Mouse (Mus musculus) limb, embryonic 12.5 days (tissue): ENCODE data around the gene Rsf1. TPM values are rescaled to one million over a fixed set of nuclear protein-coding genes. Genes with fewer than 3 reads are reported as not detected.

ENCODE experiments used
- ATAC-seq: fragments of 200-750 bp; cut with Nextera tagmentation; 2 replicates; pipeline ENCODE4 v1.8.0; 2017; ENCODE audit warnings: low read depth, moderate TSS enrichment; ENCODE audit not compliant: insufficient number of reproducible peaks, insufficient read depth, low FRiP score, low TSS enrichment
- H3K27ac ChIP-seq: fragments of 300-500 bp; sonication (generic); 2 replicates; pipeline ENCODE4 v1.5.1; 2016; ENCODE audit warnings: mild to moderate bottlenecking, moderate library complexity
- H3K27me3 ChIP-seq: fragments of 300-500 bp; sonication (generic); 2 replicates; pipeline ENCODE4 v1.6.1; 2016; ENCODE audit warnings: mild to moderate bottlenecking, moderate library complexity
- H3K36me3 ChIP-seq: fragments of 300-500 bp; sonication (generic); 2 replicates; pipeline ENCODE4 v1.6.1; 2016; ENCODE audit warnings: mild to moderate bottlenecking, moderate library complexity
- H3K4me1 ChIP-seq: fragments of 300-500 bp; sonication (generic); replicated peaks from 2 replicates; pipeline ENCODE4 v1.6.1; 2016
- H3K4me2 ChIP-seq: fragments of 300-500 bp; sonication (generic); 2 replicates; pipeline ENCODE4 v1.6.1; 2016; ENCODE audit warnings: mild to moderate bottlenecking, moderate library complexity
- H3K4me3 ChIP-seq: fragments of 300-500 bp; sonication (generic); replicated peaks from 2 replicates; pipeline ENCODE4 v1.5.1; 2016; ENCODE audit warnings: mild to moderate bottlenecking
- H3K9ac ChIP-seq: fragments of 300-500 bp; sonication (generic); replicated peaks from 2 replicates; pipeline ENCODE4 v1.6.1; 2016; ENCODE audit warnings: mild to moderate bottlenecking, moderate library complexity
- H3K9me3 ChIP-seq: fragments of 300-500 bp; sonication (generic); 2 replicates; pipeline ENCODE4 v1.6.1; 2016; ENCODE audit warnings: mild to moderate bottlenecking, moderate library complexity
- WGBS: fragments of 180-500 bp; shearing (Covaris S2); methylation state at CpG from one replicate; pipeline ENCODE4 v1.1.7; 2016; 5-methylcytosine and 5-hydroxymethylcytosine counted together
- polyA plus RNA-seq: library from polyadenylated mRNA; unstranded; fragments of >200 nt; fragmentation: Nextera tagmentation; extraction: Ambion mirVana; gene quantifications from 2 replicates; pipeline ENCODE4 v1.2.1, GENCODE M21; 2016

Rsf1 gene
- polyA plus RNA-seq, 1 experiment from 2014 or later = 34.3 TPM

DNA sequence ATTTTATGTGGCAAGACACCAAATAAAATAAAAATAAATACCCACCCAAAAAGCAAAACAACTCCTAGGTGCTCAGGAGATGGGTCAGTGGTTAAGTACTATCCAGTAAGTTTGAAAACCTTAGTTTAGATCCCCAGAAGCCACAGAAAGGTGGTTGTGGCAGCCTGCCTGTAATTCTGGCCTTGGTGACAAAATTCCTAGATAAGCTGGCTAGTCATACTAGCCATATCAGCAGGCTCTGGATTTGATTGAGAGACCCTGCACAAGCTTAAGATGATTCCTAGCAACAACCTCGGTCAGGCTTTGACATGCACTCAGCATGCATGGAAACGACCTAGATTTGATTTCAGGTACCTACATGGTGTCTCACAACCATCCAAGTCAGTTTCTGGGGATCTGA, 49.7 kb downstream of the Rsf1 start:
- no peak overlapping the region for H3K9ac ChIP-seq
- no peaks in the 10 kb centered on the region for H3K27me3 ChIP-seq
- ATAC-seq = no peak
- no peak overlapping the region for H3K4me3 ChIP-seq
- H3K4me2 ChIP-seq = no peak overlapping the region
- no peak overlapping the region for H3K27ac ChIP-seq
- no peaks in the 10 kb centered on the region for H3K36me3 ChIP-seq
- H3K4me1 ChIP-seq = no peaks in the 10 kb centered on the region
- H3K9me3 ChIP-seq = no peaks in the 10 kb centered on the region
- 77% methylated on average over 2 of the region's 2 CpGs for WGBS

GRCm38 (mm10) chr7:97631290-97631689, 51.6 kb downstream of the Rsf1 start:
- Histone ChIP-seq H3K27me3 (no peaks in the 10 kb centered on the region), H3K36me3 (no peaks in the 10 kb centered on the region), H3K4me1 (no peaks in the 10 kb centered on the region), H3K9ac (no peak overlapping the region), H3K9me3 (no peaks in the 10 kb centered on the region), H3K4me2 (no peak overlapping the region), H3K4me3 (no peak overlapping the region), H3K27ac (no peak overlapping the region)
- 92% methylated on average over 2 of the region's 2 CpGs for WGBS
- no peak for ATAC-seq

DNA sequence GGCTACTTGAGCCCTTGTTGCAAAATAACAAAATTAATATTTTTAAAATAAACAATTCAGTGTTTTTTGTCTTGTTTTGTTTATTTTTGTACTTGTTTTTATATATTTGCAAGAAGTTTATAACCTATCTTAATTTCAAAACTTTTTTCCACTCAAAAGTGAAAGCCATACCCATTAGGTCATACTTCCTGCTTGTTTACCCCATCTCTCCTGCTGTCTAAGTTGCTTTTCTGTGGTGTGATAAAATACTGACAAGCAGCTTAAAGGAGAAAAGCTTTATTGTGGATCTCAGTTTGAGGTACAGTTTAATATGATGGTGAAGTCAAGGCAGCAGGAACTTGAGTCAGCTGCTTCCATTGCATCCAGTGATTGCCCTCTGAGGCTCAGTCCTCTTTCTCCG, 53.2 kb downstream of the Rsf1 start:
- no peak overlapping the region for H3K9ac ChIP-seq

GRCm38 (mm10) chr7:97645060-97645459, 65.4 kb downstream of the Rsf1 start:
- Histone ChIP-seq H3K9ac (no peak overlapping the region), H3K36me3 (peaks cover 1% of the 10 kb centered on the region; the same call in 1 of the 2 replicates), H3K4me2 (no peak overlapping the region), H3K27ac (no peak overlapping the region), H3K9me3 (no peaks in the 10 kb centered on the region), H3K4me1 (no peaks in the 10 kb centered on the region), H3K27me3 (no peaks in the 10 kb centered on the region), H3K4me3 (no peak overlapping the region)
- WGBS = 88% methylated on average over 3 of the region's 3 CpGs
- ATAC-seq = no peak

More for the DNA sequence above, 53.2 kb downstream of the Rsf1 start:
- H3K4me2 ChIP-seq = no peak overlapping the region
- H3K27me3 ChIP-seq = no peaks in the 10 kb centered on the region
- H3K36me3 ChIP-seq = 0 out of 2 replicates have a peak, but pooled peaks cover 6% of the 10 kb centered on the region
- 74% methylated on average over 1 of the region's 1 CpGs for WGBS
- no peaks in the 10 kb centered on the region for H3K9me3 ChIP-seq
- no peaks in the 10 kb centered on the region for H3K4me1 ChIP-seq
- ATAC-seq = no peak
- no peak overlapping the region for H3K4me3 ChIP-seq
- no peak overlapping the region for H3K27ac ChIP-seq

- H3K9me3 ChIP-seq = no peaks in the 10 kb centered on the region
- no peak overlapping the region for H3K4me3 ChIP-seq
- H3K27me3 ChIP-seq = no peaks in the 10 kb centered on the region
- H3K36me3 ChIP-seq = peaks cover 7% of the 10 kb centered on the region; the same call in 1 of the 2 replicates
- H3K27ac ChIP-seq = no peak overlapping the region
- ATAC-seq = no peak
- H3K9ac ChIP-seq = no peak overlapping the region
- 90% methylated on average over 5 of the region's 5 CpGs for WGBS
- H3K4me1 ChIP-seq = no peaks in the 10 kb centered on the region
- H3K4me2 ChIP-seq = no peak overlapping the region
These were observed 68.0 kb downstream of the Rsf1 start for GRCm38 (mm10) chr7:97647656-97648055.

DNA sequence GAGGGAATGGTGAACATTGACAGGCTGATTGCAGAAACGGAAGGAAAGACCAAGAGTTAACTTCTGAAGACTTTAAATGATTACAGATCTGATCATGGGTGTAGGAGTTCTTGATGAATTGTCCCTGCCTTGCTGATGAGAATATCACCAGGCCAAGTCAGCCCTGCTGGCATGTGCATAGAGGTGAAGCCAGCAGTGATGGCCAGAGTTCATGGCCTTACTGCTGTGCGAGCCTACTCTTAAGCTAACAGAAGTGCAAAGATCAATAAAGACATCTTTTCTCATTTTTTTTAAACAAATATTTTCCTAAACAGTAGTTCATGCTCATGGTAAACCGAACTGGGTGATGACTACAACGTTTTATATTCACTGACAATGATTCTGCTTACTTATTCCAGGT, 71.0 kb downstream of the Rsf1 start:
- no peak overlapping the region for H3K9ac ChIP-seq
- no peaks in the 10 kb centered on the region for H3K9me3 ChIP-seq
- no peak overlapping the region for H3K4me3 ChIP-seq
- no peak overlapping the region for H3K4me2 ChIP-seq
- no peaks in the 10 kb centered on the region for H3K27me3 ChIP-seq
- H3K4me1 ChIP-seq = no peaks in the 10 kb centered on the region
- WGBS = 92% methylated on average over 4 of the region's 4 CpGs
- H3K36me3 ChIP-seq = peaks cover 25% of the 10 kb centered on the region
- H3K27ac ChIP-seq = no peak overlapping the region
- no peak for ATAC-seq

GRCm38 (mm10) chr7:97656144-97656543, 76.5 kb downstream of the Rsf1 start:
- no peak overlapping the region for H3K27ac ChIP-seq
- peaks cover 34% of the 10 kb centered on the region for H3K36me3 ChIP-seq
- H3K9me3 ChIP-seq = no peaks in the 10 kb centered on the region
- H3K4me2 ChIP-seq = no peak overlapping the region
- H3K4me1 ChIP-seq = no peaks in the 10 kb centered on the region
- WGBS = 89% methylated on average over 6 of the region's 6 CpGs
- no peak for ATAC-seq
- H3K4me3 ChIP-seq = no peak overlapping the region
- H3K27me3 ChIP-seq = no peaks in the 10 kb centered on the region
- no peak overlapping the region for H3K9ac ChIP-seq

- H3K27me3 ChIP-seq = no peaks in the 10 kb centered on the region
- no peak overlapping the region for H3K27ac ChIP-seq
- no peak overlapping the region for H3K4me3 ChIP-seq
- 86% methylated on average over 4 of the region's 4 CpGs for WGBS
- H3K36me3 ChIP-seq = peaks cover 52% of the 10 kb centered on the region
- no peaks in the 10 kb centered on the region for H3K4me1 ChIP-seq
- H3K9ac ChIP-seq = no peak overlapping the region
- H3K9me3 ChIP-seq = no peaks in the 10 kb centered on the region
- ATAC-seq = no peak
- no peak overlapping the region for H3K4me2 ChIP-seq
These were observed 81.9 kb downstream of the Rsf1 start for GRCm38 (mm10) chr7:97661634-97662033.

- no peak for ATAC-seq
- Histone ChIP-seq H3K9me3 (no peaks in the 10 kb centered on the region), H3K27ac (no peak overlapping the region), H3K27me3 (no peaks in the 10 kb centered on the region), H3K4me2 (no peak overlapping the region), H3K36me3 (peaks cover 66% of the 10 kb centered on the region), H3K4me1 (no peaks in the 10 kb centered on the region), H3K4me3 (no peak overlapping the region), H3K9ac (no peak overlapping the region)
- WGBS = 35% methylated on average over 1 of the region's 1 CpGs
These were observed 99.5 kb downstream of the Rsf1 start for GRCm38 (mm10) chr7:97679239-97679638.

- no peak overlapping the region for H3K27ac ChIP-seq
- no peak overlapping the region for H3K9ac ChIP-seq
- H3K4me3 ChIP-seq = no peak overlapping the region
- H3K4me2 ChIP-seq = no peak overlapping the region
- no peak for ATAC-seq
- 93% methylated on average over 2 of the region's 2 CpGs for WGBS
- no peaks in the 10 kb centered on the region for H3K4me1 ChIP-seq
- H3K9me3 ChIP-seq = no peaks in the 10 kb centered on the region
- peaks cover 42% of the 10 kb centered on the region for H3K36me3 ChIP-seq
- H3K27me3 ChIP-seq = no peaks in the 10 kb centered on the region
These were observed 108.1 kb downstream of the Rsf1 start for GRCm38 (mm10) chr7:97687831-97688230.

GRCm38 (mm10) chr7:97695441-97695840, 115.8 kb downstream of the Rsf1 start:
- Histone ChIP-seq H3K9ac (no peak overlapping the region), H3K36me3 (peaks cover 15% of the 10 kb centered on the region), H3K4me1 (peaks cover 18% of the 10 kb centered on the region), H3K27ac (no peak overlapping the region), H3K9me3 (no peaks in the 10 kb centered on the region), H3K4me2 (peak overlapping the region; percentile 80; the same call in 1 of the 2 replicates), H3K27me3 (no peaks in the 10 kb centered on the region), H3K4me3 (no peak overlapping the region; the same call in 1 of the 2 replicates)
- ATAC-seq = no peak
- WGBS = 97% methylated on average over 1 of the region's 1 CpGs

DNA sequence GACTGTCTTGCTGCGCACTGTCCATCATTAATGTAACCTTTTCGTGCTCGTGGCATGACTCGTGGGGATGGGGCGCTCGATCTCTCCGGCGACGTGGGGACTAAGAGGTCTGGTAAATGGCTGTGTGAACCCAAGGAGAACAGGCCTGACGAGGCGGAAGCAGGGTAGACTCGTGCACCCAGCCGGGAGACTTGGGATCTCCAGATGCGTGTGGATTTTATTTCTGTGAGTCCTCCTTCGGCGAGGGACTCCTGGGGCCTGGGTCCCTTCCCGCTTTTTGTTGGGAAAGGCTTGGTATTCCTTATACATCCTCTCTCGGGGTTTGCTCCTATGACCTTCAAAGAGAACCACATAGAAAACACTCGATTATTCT, 116.4 kb downstream of the Rsf1 start:
- Histone ChIP-seq H3K36me3 (peaks cover 15% of the 10 kb centered on the region), H3K9me3 (no peaks in the 10 kb centered on the region), H3K9ac (peak overlapping the region; percentile 86), H3K4me3 (peak overlapping the region; percentile 89), H3K4me1 (peaks cover 18% of the 10 kb centered on the region), H3K27ac (peak overlapping the region; percentile 64), H3K27me3 (no peaks in the 10 kb centered on the region), H3K4me2 (peak overlapping the region; percentile 80)
- 38% methylated on average over 19 of the region's 19 CpGs for WGBS
- peak; percentile 63; the same call in 1 of the 2 replicates for ATAC-seq
